ENCODE assay signal across 19 mouse cellular contexts in genomic region chr15:12039256-12039655, GRCm38 (mm10). TPM values are rescaled to one million over a fixed set of nuclear protein-coding genes. Genes with fewer than 3 reads are reported as not detected.
DNase-seq lines count a peak whose midpoint lies in the region; ATAC-seq and TF ChIP-seq lines count a peak whose summit lies in the region.
"Had no signal": no experiment of that assay in that cellular context is flagged by ENCODE, and none has a peak within 500 bp of the region (broad histone marks: within the 10 kb centered on the region; RNA-seq: fewer than 3 reads in every experiment).

No protein-coding gene starts in this region.

- ATAC-seq in stomach, embryonic 15.5 days (ENCODE audit: insufficient read depth, low FRiP score, low read depth), result 0 out of 2 replicates have a peak, but pooled peaks have one; percentile 22
- no peak for ATAC-seq in stomach, postnatal 0 days (ENCODE audit: low FRiP score, low TSS enrichment)
- peak; percentile 68 for ATAC-seq in hindbrain, embryonic 15.5 days (ENCODE audit: low FRiP score, low read depth)
- ATAC-seq in neural tube, embryonic 15.5 days (ENCODE audit: low FRiP score), result peak; percentile 65
- ATAC-seq: liver, embryonic 12.5 days had no signal

- WGBS in stomach, embryonic 15.5 days, result 74% methylated on average over 10 of the region's 10 CpGs
- WGBS in stomach, postnatal 0 days, result 69% methylated on average over 10 of the region's 10 CpGs
- WGBS in hindbrain, embryonic 15.5 days, result 29% methylated on average over 10 of the region's 10 CpGs
- 31% methylated on average over 10 of the region's 10 CpGs for WGBS in neural tube, embryonic 15.5 days

- no peak overlapping the region for H3K4me3 ChIP-seq in stomach, embryonic 15.5 days (replicated peaks)
- no peak overlapping the region for H3K4me3 ChIP-seq in stomach, postnatal 0 days (ENCODE audit: low read depth, low read length)
- H3K4me3 ChIP-seq in hindbrain, embryonic 15.5 days, result no peak overlapping the region
- no peak overlapping the region for H3K4me3 ChIP-seq in neural tube, embryonic 15.5 days (replicated peaks)
- H3K4me3 ChIP-seq: kidney, embryonic 15.5 days; liver, embryonic 12.5 days had no signal

- no peak for TF ChIP-seq CTCF in stomach, postnatal 0 days (IDR thresholded peaks at IDR 0.05; ENCODE audit: low read depth)

- H3K36me3 ChIP-seq in stomach, embryonic 15.5 days, result no peaks in the 10 kb centered on the region
- H3K36me3 ChIP-seq in stomach, postnatal 0 days (ENCODE audit: control insufficient read depth, insufficient read depth, low read length), result no peaks in the 10 kb centered on the region
- H3K36me3 ChIP-seq in hindbrain, embryonic 15.5 days, result no peaks in the 10 kb centered on the region
- no peaks in the 10 kb centered on the region for H3K36me3 ChIP-seq in neural tube, embryonic 15.5 days
- H3K36me3 ChIP-seq: kidney, embryonic 15.5 days; liver, embryonic 12.5 days had no signal

- no peak overlapping the region for H3K9ac ChIP-seq in stomach, embryonic 15.5 days
- H3K9ac ChIP-seq in stomach, postnatal 0 days (ENCODE audit: low read length), result no peak overlapping the region
- H3K9ac ChIP-seq in hindbrain, embryonic 15.5 days, result no peak overlapping the region
- no peak overlapping the region for H3K9ac ChIP-seq in neural tube, embryonic 15.5 days (replicated peaks)
- H3K9ac ChIP-seq: kidney, embryonic 15.5 days; liver, embryonic 12.5 days had no signal

- TF ChIP-seq EP300 in stomach, postnatal 0 days (optimal IDR thresholded peaks at IDR 0.05), result no peak

- no peaks in the 10 kb centered on the region for H3K9me3 ChIP-seq in stomach, embryonic 15.5 days
- no peaks in the 10 kb centered on the region for H3K9me3 ChIP-seq in stomach, postnatal 0 days (ENCODE audit: control insufficient read depth, low read length)
- H3K9me3 ChIP-seq in hindbrain, embryonic 15.5 days, result no peaks in the 10 kb centered on the region
- no peaks in the 10 kb centered on the region for H3K9me3 ChIP-seq in neural tube, embryonic 15.5 days (replicated peaks)
- H3K9me3 ChIP-seq: kidney, embryonic 15.5 days; liver, embryonic 12.5 days had no signal

- H3K4me2 ChIP-seq in stomach, embryonic 15.5 days, result no peak overlapping the region
- H3K4me2 ChIP-seq in stomach, postnatal 0 days (replicated peaks; ENCODE audit: low read depth), result no peak overlapping the region
- peak overlapping the region; percentile 28 for H3K4me2 ChIP-seq in hindbrain, embryonic 15.5 days
- peak overlapping the region; percentile 36 for H3K4me2 ChIP-seq in neural tube, embryonic 15.5 days
- H3K4me2 ChIP-seq: kidney, embryonic 15.5 days had no signal

- DNase-seq in heart, adult 11 months, result peak; percentile 44
- DNase-seq in heart, postnatal 4 days, result no peak
- no peak for DNase-seq in stomach, postnatal 0 days (ENCODE audit: low spot score)
- DNase-seq in lung, postnatal 10 days, result no peak
- no peak for DNase-seq in thymus, postnatal 25 days
- DNase-seq: adrenal gland, postnatal 25 days; B cell, adult 2 months; cerebellum, adult 2 months; gastrocnemius, postnatal 10 days; heart, postnatal 14 days; layer of hippocampus, postnatal 36 days; spleen, adult 18-20 months; thymus, adult 18-20 months had no signal

- H3K27ac ChIP-seq in stomach, embryonic 15.5 days, result no peak overlapping the region
- H3K27ac ChIP-seq in stomach, postnatal 0 days (replicated peaks), result no peak overlapping the region
- H3K27ac ChIP-seq in hindbrain, embryonic 15.5 days (replicated peaks), result peak overlapping the region; percentile 75
- peak overlapping the region; percentile 78 for H3K27ac ChIP-seq in neural tube, embryonic 15.5 days (replicated peaks)
- H3K27ac ChIP-seq: kidney, embryonic 15.5 days; liver, embryonic 12.5 days; macrophage had no signal

- H3K4me1 ChIP-seq in stomach, embryonic 15.5 days, result peaks cover 9% of the 10 kb centered on the region; the same call in 1 of the 2 replicates
- no peaks in the 10 kb centered on the region for H3K4me1 ChIP-seq in stomach, postnatal 0 days (replicated peaks; ENCODE audit: control insufficient read depth, insufficient read depth)
- H3K4me1 ChIP-seq in hindbrain, embryonic 15.5 days (replicated peaks), result peaks cover 17% of the 10 kb centered on the region
- H3K4me1 ChIP-seq in neural tube, embryonic 15.5 days, result peaks cover 17% of the 10 kb centered on the region
- H3K4me1 ChIP-seq: kidney, embryonic 15.5 days had no signal

- no peaks in the 10 kb centered on the region for H3K27me3 ChIP-seq in stomach, embryonic 15.5 days (replicated peaks)
- H3K27me3 ChIP-seq in stomach, postnatal 0 days (ENCODE audit: control insufficient read depth, insufficient read depth, low read length), result no peaks in the 10 kb centered on the region
- H3K27me3 ChIP-seq in hindbrain, embryonic 15.5 days, result no peaks in the 10 kb centered on the region
- H3K27me3 ChIP-seq in neural tube, embryonic 15.5 days (replicated peaks), result no peaks in the 10 kb centered on the region
- H3K27me3 ChIP-seq: kidney, embryonic 15.5 days; liver, embryonic 12.5 days had no signal

RNA-seq across cellular contexts. Expression of gene Sub1, which starts 42.5 kb away (rescaled TPM):
- 100 to 1,000 TPM; 183 to 198 TPM for total RNA-seq in heart, postnatal 4 days (2021)
- polyA plus RNA-seq in stomach, embryonic 15.5 days (2015; fragmentation: Nextera tagmentation; extraction: Ambion mirVana), result 645 and 665 TPM in 2 replicates
- 519 and 531 TPM in 2 replicates for polyA plus RNA-seq in stomach, postnatal 0 days (2015; fragmentation: Nextera tagmentation; extraction: Ambion mirVana)
- 489 and 545 TPM in 2 replicates for polyA plus RNA-seq in hindbrain, embryonic 15.5 days (2015; fragmentation: Nextera tagmentation; extraction: Ambion mirVana)
- polyA plus RNA-seq in neural tube, embryonic 15.5 days (2015; fragmentation: Nextera tagmentation; extraction: Ambion mirVana), result 575 TPM in 2 replicates

Comparison
In these comparisons a context has a peak if more than half of its experiments do, and no peak if none do; other contexts are left out.
1. H3K27ac ChIP-seq: peak in hindbrain, embryonic 15.5 days (single experiment) and neural tube, embryonic 15.5 days (single experiment); none in stomach, embryonic 15.5 days (single experiment) and stomach, postnatal 0 days (single experiment).
2. H3K4me2 ChIP-seq: peak in hindbrain, embryonic 15.5 days (single experiment) and neural tube, embryonic 15.5 days (single experiment); none in stomach, embryonic 15.5 days (single experiment) and stomach, postnatal 0 days (single experiment).